Mouse (Mus musculus) embryonic facial prominence, embryonic 11.5 days (tissue): ENCODE measurements around the gene Snrnp27. TPM values are rescaled to one million over a fixed set of nuclear protein-coding genes. Genes with fewer than 3 reads are reported as not detected.

ENCODE experiments used
- ATAC-seq: fragments of 200-750 bp; cut with Nextera tagmentation; replicated peaks from 2 replicates; pipeline ENCODE4 v1.8.0; 2017; ENCODE audit warnings: low read depth; ENCODE audit not compliant: insufficient number of reproducible peaks, low FRiP score, low TSS enrichment
- DNase-seq: peaks from one replicate; pipeline ENCODE4 v3.0.0-alpha.2; 2015; ENCODE audit warnings: low spot score
- H3K27ac ChIP-seq: fragments of 300-500 bp; sonication (generic); replicated peaks from 2 replicates; pipeline ENCODE4 v1.5.1; 2014; ENCODE audit warnings: mild to moderate bottlenecking, low read depth, low read length, control low read depth
- H3K27me3 ChIP-seq: fragments of 300-500 bp; sonication (generic); 2 replicates; pipeline ENCODE4 v1.6.1; 2014; ENCODE audit warnings: mild to moderate bottlenecking, low read length, moderate library complexity, mixed read lengths; ENCODE audit not compliant: control insufficient read depth, insufficient read depth
- H3K36me3 ChIP-seq: fragments of 300-500 bp; sonication (generic); replicated peaks from 2 replicates; pipeline ENCODE4 v1.6.1; 2014; ENCODE audit warnings: low read depth, mild to moderate bottlenecking, low read length, moderate library complexity, mixed read lengths; ENCODE audit not compliant: control insufficient read depth, insufficient read depth
- H3K4me1 ChIP-seq: fragments of 300-500 bp; sonication (generic); 2 replicates; pipeline ENCODE4 v1.6.1; 2014; ENCODE audit warnings: low read length, mixed read lengths; ENCODE audit not compliant: control insufficient read depth, insufficient read depth
- H3K4me2 ChIP-seq: fragments of 300-500 bp; sonication (generic); 2 replicates; pipeline ENCODE4 v1.6.1; 2014; ENCODE audit warnings: low read depth, mild to moderate bottlenecking, control low read depth, low read length, moderate library complexity
- H3K4me3 ChIP-seq: fragments of 300-500 bp; sonication (generic); 2 replicates; pipeline ENCODE4 v1.5.1; 2014; ENCODE audit warnings: low read depth, low read length, control low read depth
- H3K9ac ChIP-seq: fragments of 300-500 bp; sonication (generic); replicated peaks from 2 replicates; pipeline ENCODE4 v1.6.1; 2014; ENCODE audit warnings: mild to moderate bottlenecking, control low read depth, low read length
- H3K9me3 ChIP-seq: fragments of 300-500 bp; sonication (generic); replicated peaks from 2 replicates; pipeline ENCODE4 v1.6.1; 2016; ENCODE audit warnings: mild to moderate bottlenecking, low read length, inconsistent platforms, mixed read lengths; ENCODE audit not compliant: control insufficient read depth
- WGBS: fragments of 180-500 bp; shearing (Covaris S2); extraction: QIAGEN DNeasy Blood & Tissue Kit; methylation state at CpG from one replicate; pipeline ENCODE4 v1.1.7; 2014; 5-methylcytosine and 5-hydroxymethylcytosine counted together
- polyA plus RNA-seq: library from polyadenylated mRNA; unstranded; fragments of >200 nt; fragmentation: Nextera tagmentation; extraction: Ambion mirVana; gene quantifications from 2 replicates; pipeline ENCODE4 v1.2.1, GENCODE M21; 2014

The Snrnp27 gene
- polyA plus RNA-seq, 1 experiment from 2014 or later: 148 TPM

GRCm38 (mm10) chr6:86670873-86671272 is 13.4 kb downstream of the Snrnp27 start:
- no peaks in the 10 kb centered on the region for H3K9me3 ChIP-seq
- no peaks in the 10 kb centered on the region for H3K27me3 ChIP-seq
- H3K36me3 ChIP-seq: peaks cover 1% of the 10 kb centered on the region; the same call in 1 of the 2 replicates
- no peaks in the 10 kb centered on the region for H3K4me1 ChIP-seq
- no peak overlapping the region for H3K27ac ChIP-seq
- 16% methylated on average over 2 of the region's 2 CpGs for WGBS
- H3K4me2 ChIP-seq: no peak overlapping the region
- no peak overlapping the region for H3K4me3 ChIP-seq
- no peak overlapping the region for H3K9ac ChIP-seq
- DNase-seq (peak; percentile 88), ATAC-seq (no peak)

DNA sequence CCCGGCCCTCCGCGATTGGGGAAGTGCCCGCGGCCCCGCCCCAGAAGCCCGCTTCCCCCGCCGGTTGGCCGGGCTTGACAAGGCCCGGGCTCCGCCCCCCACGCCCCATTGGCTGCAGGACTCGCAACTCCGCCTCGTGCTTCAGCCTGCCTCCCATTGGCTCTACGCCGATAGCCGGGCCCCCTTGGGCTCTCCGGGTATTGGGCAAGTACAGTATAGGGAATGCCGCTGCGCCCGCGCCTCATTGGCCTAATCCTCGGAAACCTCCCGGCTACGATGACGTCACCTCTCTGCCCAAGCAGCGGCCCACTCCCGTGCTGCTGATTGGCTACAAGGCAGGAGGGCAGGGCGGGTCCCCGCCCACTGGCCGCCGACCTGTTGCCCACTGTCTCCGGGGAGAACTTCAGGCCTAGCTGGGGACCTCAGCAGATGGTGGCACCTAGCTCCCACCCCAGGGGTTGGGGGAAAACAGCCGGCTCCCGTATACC is 15.0 kb downstream of the Snrnp27 start:
- H3K36me3 ChIP-seq: no peaks in the 10 kb centered on the region; the same call in 1 of the 2 replicates
- peak overlapping the region; percentile 65 for H3K4me2 ChIP-seq
- H3K4me1 ChIP-seq: no peaks in the 10 kb centered on the region
- peak overlapping the region; percentile 41; the same call in 1 of the 2 replicates for H3K27ac ChIP-seq
- no peaks in the 10 kb centered on the region for H3K9me3 ChIP-seq
- ATAC-seq (peak; percentile 100), DNase-seq (peak; percentile 100)
- H3K27me3 ChIP-seq: no peaks in the 10 kb centered on the region
- WGBS: 1% methylated on average over 37 of the region's 37 CpGs
- H3K9ac ChIP-seq: peak overlapping the region; percentile 51
- peak overlapping the region; percentile 95 for H3K4me3 ChIP-seq

DNA sequence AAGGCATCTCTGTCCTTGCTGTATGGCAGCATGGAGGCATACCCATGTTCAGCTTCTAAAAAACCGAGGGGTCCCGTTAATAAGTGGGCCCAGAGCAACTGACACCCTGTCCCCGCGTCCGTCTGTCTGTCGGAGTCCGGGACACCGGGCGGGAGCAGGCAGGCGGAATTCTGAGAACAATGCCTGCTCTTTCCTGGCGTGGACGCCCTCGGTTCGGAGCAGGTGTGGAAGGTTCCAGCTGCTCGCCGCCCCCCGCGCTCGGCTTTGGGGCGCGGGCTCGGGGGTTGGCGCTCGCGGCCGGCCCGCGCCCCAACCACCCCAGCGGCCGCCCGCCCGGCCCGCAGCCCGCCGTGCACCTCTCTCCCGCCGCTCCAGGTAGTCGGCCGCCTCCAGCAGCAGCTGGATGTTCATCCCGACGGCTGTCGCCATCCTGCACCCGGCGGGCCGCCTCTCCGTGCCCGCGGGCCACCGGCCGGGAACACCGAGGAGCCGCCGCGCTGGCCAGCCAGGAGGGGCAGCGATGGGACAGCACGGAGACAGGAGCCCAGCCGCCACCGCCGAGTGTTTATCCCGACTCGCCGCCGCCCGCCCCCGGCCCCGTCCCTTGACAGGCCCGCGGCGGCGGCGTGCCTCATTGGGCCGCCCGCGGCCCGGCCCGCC is 15.6 kb downstream of the Snrnp27 start, which contains the start of gene Mxd1:
TSS of gene Mxd1 (minus strand) at position 582 of the 660 bp plus-strand sequence.
- Histone ChIP-seq H3K9me3 (no peaks in the 10 kb centered on the region), H3K9ac (peak within 1 kb of the TSS; percentile 79), H3K4me3 (peak within 1 kb of the TSS; percentile 95), H3K36me3 (no peaks in the 10 kb centered on the region; the same call in 1 of the 2 replicates), H3K27me3 (no peaks in the 10 kb centered on the region), H3K4me1 (no peaks in the 10 kb centered on the region), H3K27ac (peak within 1 kb of the TSS; percentile 41; the same call in 1 of the 2 replicates), H3K4me2 (peak within 1 kb of the TSS; percentile 88)
- under 1% methylated on average over 52 of the region's 76 CpGs for WGBS
- DNase-seq (no peak), ATAC-seq (no peak)

DNA sequence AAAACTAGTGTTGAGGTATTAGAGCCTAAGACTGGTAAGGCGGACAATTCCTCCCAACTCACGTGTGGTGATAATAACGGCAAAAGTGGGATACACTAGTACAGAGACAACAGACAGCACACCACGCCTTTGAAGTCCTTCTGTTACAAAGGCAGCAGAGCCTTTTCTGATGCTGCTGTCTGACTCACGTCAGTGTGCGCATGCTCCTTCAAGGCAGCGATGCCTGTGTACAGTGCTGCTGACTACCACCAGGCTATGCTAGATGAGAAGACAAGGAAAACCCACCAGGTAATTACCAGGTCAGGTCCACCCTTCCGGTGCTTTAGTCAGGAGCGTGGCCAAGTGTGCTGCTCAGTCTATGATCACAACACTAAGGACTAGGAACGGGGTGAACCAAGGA is 17.3 kb downstream of the Snrnp27 start:
- Histone ChIP-seq H3K4me2 (no peak overlapping the region), H3K9me3 (no peaks in the 10 kb centered on the region), H3K27me3 (no peaks in the 10 kb centered on the region), H3K4me3 (no peak overlapping the region), H3K4me1 (no peaks in the 10 kb centered on the region), H3K27ac (no peak overlapping the region), H3K36me3 (no peaks in the 10 kb centered on the region), H3K9ac (no peak overlapping the region)
- no peak for DNase-seq
- no peak for ATAC-seq
- 89% methylated on average over 10 of the region's 10 CpGs for WGBS

- H3K4me2 ChIP-seq: no peak overlapping the region
Observed at GRCm38 (mm10) chr6:86665560-86666307, 18.6 kb downstream of the Snrnp27 start.

GRCm38 (mm10) chr6:86665076-86665475 is 19.2 kb downstream of the Snrnp27 start:
- no peak for ATAC-seq
- no peak overlapping the region for H3K9ac ChIP-seq
- H3K4me3 ChIP-seq: no peak overlapping the region
- no peak for DNase-seq
- no peaks in the 10 kb centered on the region for H3K36me3 ChIP-seq
- 87% methylated on average over 5 of the region's 5 CpGs for WGBS
- no peaks in the 10 kb centered on the region for H3K9me3 ChIP-seq
- H3K4me2 ChIP-seq: no peak overlapping the region
- no peaks in the 10 kb centered on the region for H3K4me1 ChIP-seq
- no peaks in the 10 kb centered on the region for H3K27me3 ChIP-seq
- H3K27ac ChIP-seq: no peak overlapping the region

More at GRCm38 (mm10) chr6:86665560-86666307, 18.6 kb downstream of the Snrnp27 start:
- Histone ChIP-seq H3K9ac (no peak overlapping the region), H3K36me3 (no peaks in the 10 kb centered on the region), H3K4me1 (no peaks in the 10 kb centered on the region), H3K27ac (no peak overlapping the region), H3K27me3 (no peaks in the 10 kb centered on the region), H3K4me3 (no peak overlapping the region), H3K9me3 (no peaks in the 10 kb centered on the region)
- 82% methylated on average over 17 of the region's 17 CpGs for WGBS
- ATAC-seq: no peak
- DNase-seq: no peak

DNA sequence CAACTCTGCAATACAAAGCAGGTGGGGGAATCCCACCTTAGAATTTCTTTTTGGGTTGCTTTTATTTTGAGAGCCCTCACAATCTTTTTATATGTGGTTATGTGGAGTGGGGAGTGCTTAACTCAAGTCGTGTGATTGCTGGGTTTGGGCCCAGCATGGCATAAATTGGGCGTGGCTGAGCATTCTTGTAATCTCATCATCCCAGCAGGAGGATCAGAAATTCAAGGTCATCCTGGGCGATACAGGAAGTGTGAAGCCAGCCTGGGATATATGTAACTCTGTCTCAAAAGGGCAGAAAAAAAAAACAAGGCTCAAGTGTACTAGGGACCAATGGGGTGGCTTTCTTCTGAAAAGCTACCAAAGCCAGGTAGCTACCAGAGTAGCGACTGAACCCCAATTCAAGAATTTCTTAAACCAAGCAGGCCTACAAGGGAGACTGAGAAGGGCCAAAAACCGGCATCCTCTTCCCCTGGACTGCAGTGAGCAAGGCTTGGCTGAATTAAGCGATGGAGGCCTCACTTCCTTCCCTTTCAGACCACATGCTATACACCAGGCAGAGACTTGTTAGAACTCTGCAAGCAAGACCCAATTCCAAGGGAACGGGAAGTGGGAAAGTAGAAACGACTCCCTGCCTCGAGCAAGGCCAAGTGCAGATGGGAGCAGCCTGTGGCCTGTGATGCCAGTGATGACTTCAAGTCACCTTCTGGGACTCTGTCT is 24.0 kb downstream of the Snrnp27 start:
- no peak overlapping the region for H3K9ac ChIP-seq
- no peak for ATAC-seq
- no peaks in the 10 kb centered on the region for H3K9me3 ChIP-seq
- no peaks in the 10 kb centered on the region for H3K36me3 ChIP-seq
- H3K4me1 ChIP-seq: no peaks in the 10 kb centered on the region
- no peaks in the 10 kb centered on the region for H3K27me3 ChIP-seq
- H3K27ac ChIP-seq: no peak overlapping the region
- no peak for DNase-seq
- no peak overlapping the region for H3K4me2 ChIP-seq
- H3K4me3 ChIP-seq: no peak overlapping the region
- WGBS: 80% methylated on average over 9 of the region's 9 CpGs
